Mouse (Mus musculus) megakaryocyte-erythroid progenitor cell, adult 5-6 weeks (primary cell): ENCODE results near the gene Eln. TPM values are rescaled to one million over a fixed set of nuclear protein-coding genes. Genes with fewer than 3 reads are reported as not detected.

ENCODE experiments used
- ATAC-seq: replicated peaks from 2 replicates; pipeline ENCODE4 v1.8.0; 2016; ENCODE audit warnings: mild to moderate bottlenecking, inconsistent platforms; ENCODE audit not compliant: severe bottlenecking, poor library complexity, low FRiP score, low TSS enrichment
- total RNA-seq, 2 experiments: library from RNA; stranded (forward) in 1 of 2; stranded (reverse) in 1 of 2; fragments of 200-1000, 215-1000 nt in 1 of 2; fragments of >200 nt in 1 of 2; fragmentation: Nextera tagmentation in 1 of 2; gene quantifications; 2 replicates each; pipeline ENCODE4 v1.2.3; 2014 to 2017

The Eln gene
- not detected in 2 replicates for total RNA-seq (2014; fragmentation: Nextera tagmentation)
- total RNA-seq (2017), result not detected in 2 replicates

DNA sequence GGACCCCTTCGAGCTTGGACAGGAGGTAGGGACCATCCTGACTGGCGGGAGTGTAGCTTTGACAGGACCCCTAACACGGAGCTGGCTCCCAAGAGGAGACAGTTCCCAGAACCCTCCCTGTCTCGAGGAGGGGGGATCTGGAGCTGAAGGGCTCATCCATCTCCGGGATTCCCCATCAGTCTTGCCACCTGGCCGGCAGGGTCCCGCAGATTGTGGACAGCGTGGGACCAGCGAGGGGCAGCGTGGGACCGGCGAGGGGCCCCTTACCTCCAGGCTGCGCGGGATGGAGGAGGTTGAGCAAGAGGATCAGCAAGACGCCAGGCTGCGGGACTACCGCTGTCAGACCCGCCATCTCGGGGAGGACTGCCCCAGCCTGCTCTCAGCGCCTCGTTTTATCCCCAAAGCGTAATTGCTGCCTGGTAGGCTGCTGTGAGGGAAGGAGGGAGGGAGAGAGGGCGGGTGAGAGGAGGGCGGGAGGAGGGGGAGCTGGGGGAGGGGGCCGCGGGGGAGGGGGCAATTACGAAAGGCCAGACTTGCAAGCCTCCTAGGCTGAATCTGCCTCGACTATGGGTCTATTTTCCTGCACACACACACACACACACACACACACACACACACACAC lies at the start of gene Eln:
TSS of gene Eln (minus strand) at position 434 of the 622 bp plus-strand sequence.
- no peak for ATAC-seq

DNA sequence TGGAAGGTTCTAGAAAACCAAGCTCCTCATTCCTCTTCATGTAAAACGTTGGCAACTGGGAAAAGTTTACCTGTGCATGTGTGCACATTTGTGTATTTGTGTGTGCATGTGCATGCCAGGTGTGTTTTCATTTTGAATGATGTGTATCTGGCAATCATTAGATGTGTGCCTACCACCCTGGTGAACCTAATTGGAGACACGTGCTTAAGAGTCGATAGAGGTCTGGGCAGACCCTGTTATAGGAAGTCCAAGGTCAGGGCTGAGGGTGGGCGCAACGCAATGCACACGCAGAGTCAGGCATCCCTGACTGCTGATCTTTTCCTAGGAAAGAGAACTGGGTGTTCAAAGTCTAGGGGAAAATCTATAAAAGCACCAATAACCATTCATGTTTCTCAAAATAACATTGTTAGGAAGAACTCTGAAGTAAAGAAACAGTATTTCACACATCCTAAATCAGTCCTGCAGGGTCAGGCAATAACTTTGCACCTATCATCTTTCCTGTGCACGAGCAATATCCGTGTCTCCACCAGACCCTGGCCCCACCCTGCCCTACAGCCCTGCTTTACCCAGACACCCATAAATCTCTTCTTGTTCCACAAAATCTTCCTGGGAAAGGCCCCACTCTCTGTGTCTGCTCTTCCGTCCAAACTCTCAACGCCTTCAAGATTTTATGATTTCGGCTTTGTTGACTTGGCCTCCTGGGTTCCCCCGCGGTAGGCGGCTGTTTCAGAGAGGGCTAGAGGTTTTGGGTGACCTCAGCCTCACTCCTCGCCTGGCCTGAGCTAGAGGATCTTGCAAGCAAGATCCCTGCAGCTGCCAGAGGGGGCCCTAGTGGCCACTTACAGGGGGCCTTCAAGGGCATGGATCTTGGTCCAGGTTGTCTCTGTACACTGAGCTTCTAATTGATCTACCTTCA lies 43.2 kb upstream of the Eln start:
- ATAC-seq, result no peak

DNA sequence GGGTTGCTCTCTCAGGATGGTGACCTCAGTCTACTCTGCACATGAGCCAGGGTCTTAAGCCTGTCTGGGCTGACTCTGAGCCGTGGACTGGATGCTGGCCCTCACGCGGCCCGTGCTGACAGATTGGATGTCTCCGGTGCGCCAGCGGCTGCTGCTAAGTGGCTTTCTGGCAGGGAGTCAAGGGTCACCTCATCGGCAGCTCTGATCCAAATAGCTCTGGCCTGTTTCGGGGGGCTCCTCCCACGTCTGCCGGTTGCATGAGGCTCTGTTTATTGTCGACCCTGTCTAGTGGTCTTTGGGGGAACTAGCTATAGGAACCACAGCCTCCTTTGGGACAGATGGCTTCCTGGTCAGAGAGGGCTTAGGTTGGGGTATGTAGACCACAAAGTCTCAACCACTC lies 41.1 kb upstream of the Eln start:
- no peak for ATAC-seq

DNA sequence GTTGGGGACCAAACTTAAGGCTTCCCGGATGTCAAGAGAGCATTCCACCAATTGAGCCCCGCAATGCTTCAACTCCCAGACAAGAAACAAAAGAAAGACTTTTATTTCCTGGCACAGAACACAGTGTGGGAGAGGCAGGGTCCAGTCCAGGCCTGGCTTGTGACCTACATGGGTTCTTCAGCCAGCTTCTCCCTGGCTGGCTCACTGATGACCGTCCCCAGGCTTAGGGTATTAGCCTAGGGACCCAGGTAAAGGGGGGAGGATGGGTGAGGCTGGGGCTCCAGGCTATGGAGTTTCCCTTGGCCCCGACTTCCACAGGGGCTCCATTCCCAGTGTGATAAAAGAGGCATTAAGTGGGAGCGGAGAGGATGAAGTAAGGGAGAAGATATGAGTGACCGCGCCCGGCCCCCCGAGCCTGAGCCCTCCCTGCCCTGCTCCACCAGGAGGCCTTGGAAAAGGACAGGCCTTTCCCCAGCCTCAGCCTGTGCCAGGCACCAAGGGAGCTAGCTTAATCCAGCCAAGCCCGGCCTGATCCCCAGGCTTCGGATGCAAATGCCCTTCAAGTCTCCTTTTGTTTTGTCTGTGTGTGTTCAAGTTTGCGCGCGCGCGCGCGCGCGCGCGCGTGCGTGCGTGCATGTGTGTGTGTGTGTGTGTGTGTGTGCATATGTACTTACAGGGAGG lies 38.7 kb upstream of the Eln start:
- ATAC-seq, result no peak

DNA sequence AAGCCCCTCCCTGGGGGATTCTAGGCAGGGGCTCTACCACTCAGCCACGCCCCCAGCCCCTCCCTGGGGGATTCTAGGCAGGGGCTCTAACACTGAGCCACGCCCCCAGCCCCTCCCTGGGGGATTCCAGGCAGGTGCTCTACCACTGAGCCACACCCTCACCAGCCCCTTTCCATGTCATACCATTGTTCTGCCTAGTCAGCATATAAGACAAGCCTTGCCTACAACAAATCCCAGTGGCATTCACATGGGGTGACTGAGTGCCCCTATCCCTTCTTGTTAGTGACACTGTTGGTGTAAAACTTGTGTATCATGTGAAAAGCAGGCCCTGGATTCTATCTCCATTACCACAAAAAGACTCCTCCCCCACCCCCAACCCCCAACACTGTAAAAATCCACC lies 36.7 kb upstream of the Eln start:
- ATAC-seq, result no peak

DNA sequence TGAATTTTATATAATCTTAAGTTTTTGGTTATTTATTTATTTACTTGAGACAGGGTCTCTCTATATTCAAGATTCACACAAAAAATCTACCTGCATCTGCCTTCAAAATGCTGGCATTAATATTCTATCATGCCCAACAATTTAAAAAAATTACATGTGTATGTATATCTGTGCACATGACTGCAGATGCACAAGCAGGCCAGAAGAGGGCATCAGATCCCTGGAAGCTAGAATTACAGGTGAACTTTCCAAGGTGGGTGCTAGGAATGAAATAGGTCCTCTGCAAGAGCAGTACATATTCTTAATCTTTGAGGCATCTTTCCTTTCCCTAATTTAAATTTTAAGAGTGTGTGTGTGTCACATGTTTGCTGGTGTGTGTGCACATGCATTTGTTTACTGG lies 33.8 kb upstream of the Eln start:
- no peak for ATAC-seq

DNA sequence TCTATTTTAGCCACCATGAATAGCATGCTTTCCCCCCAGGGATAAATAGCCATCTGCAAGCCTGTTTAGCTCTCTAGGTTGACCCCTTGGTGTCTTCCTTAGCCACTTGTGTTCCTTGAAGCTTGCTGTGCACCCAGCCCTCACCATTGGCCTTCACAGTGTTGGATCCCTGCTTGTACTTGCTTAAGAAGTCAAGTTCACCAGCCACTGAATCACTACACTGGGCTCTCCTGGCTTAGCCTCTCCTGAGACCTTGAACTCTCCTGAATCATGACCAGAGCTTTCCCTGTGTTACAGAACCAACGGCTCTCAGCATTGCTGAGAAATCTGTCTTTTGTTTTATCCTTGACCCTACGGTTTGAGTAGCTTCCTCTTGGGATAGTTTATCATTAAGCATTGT lies 33.0 kb upstream of the Eln start:
- ATAC-seq, result no peak

DNA sequence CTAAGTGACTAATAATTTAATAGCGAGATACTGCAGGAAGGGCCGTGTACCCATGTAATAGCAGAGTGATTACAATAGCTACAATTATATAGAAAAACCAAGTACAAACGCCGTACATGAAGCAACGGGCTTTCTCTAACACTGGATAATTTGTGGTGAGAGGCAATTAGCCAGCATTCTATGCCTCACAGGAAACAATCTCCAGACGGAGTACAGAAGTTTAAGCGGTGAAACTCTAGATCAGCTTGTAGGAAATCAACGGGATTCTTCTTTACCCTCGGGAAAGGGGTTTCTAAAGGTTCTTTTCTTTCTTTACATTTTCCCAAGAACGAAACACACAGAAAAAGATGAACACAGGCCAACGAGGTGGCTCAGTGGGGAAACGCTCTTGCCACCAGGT lies 29.4 kb upstream of the Eln start:
- no peak for ATAC-seq

DNA sequence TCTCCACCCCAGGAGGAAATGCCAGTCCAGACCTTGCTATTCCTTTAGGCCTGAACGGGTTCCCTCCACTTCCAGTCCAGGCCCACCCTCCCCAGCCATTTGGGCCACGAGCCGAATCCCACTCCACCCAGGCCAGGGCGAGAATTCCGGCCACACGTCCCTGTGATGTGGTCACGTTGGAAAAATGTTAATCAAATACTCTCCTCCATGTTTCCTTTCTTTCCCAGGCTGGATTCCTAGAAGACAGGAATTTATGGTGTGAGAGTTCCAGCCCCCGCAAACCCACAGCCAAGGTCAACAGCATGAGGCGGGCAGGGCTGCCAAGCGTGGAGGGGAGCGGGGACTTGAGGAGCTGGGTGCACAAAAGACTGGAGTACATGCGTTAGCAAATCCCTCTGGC lies 25.4 kb upstream of the Eln start:
- no peak for ATAC-seq

DNA sequence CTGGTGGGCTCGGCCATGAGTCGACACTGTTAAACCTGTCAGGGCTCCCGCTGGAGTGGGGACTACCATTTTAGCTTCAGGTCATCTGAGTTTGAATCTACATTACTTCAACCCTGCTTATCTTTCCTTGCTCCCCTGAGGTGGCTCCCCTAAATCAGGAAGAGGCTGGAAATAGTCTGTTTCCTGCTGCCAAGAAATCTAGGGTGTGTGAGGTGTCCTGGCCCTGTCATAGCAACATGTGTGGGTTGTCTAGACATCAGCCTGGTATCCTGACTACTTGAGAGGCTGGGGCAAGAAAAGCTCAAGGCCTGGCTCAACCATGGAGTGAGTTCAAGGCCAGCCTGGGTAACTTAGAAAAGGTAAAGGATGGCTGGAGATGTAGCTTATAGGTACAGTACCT lies 24.6 kb upstream of the Eln start:
- ATAC-seq, result no peak

DNA sequence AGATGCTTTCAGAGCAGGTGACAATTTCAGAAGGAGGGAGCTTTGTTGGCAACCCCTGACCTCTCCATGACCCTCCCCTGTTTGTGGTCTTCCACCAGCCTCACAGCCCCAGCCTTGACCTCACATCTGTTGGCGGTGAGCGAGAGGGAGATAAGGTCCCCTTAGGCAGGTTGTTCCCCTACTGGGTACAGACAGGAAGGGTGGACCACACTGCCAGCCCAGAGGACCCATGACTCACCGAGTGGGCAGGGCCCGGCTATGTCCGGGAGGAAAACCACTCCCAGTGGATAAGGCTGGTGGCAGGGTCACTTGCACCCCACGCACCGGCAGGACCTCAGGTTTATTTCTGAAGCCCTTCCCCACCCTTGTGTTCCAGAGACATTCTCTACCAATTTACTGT lies 22.1 kb upstream of the Eln start:
- ATAC-seq, result no peak

DNA sequence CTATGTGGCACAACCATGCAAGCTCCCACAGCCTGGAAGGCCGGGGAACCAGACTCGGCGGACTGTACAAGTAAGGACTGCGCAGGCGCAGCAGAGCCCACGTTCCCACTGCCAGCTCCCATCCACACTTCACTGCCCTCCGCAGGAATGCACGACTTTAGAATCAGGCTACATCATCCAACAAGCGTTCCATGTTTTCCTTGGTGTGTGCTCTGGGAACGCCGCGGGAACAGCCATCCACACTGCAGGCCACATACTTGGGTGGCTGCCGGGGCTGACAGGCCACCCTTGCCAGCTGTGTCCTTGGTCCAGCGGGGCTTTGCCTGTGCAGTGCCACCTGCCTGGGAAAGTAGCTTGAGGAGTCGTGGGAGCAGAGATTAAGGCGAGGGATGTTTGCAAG lies 18.3 kb upstream of the Eln start:
- ATAC-seq, result no peak

DNA sequence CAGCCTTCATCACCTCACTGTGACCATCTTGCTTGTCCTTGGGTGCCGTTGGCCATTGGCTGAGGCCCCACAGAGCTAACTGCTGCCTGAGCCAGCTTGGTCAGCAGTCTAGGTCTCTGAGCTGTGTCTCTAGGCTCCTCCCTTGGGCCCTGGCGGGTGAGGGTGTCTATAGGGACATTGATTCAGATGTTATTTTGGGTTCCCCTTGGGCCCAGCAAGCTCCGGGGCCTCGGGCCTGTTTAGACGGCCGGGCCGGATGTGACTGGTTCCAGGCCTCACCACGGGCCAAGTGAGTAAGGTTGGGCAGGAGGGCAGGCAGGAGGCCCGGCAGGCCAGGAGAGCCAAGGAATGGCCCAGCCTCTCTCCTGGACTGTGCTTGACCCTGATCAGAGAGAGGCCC lies 16.2 kb upstream of the Eln start:
- ATAC-seq, result no peak

DNA sequence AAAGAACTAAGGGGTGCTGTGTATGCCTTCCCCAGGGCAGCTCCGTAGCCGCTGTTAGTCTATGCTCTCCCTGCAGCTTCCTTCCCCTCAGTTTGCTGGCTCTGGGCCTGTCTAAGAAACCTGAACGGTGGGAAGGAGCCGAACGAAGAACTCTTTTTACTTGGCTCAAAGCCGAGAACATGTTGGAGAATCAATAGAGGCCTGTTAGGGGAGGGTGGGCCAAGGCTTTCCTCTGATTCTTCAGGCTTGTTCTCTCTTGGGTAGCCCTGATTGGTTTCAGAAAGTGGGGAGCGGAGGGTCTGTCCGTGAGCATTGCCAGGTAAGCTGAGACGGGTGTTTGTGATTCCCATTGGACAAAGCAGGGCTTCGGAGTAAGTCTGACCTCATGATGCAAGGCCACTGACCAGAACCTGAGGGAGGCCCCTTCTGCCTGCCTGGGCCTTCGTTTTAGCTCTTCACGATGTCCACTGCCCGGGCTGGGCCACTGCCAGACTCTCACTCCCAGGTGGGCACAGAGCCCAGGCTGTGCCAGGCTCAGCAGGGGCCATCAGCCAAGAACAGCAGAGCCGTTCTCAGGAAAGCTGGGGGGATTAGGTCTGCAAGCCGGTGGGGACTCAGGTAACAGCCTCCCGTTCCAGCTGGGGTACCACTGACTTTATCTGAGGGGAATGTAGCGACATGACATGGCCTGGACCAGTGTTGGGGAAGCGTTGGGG lies 14.4 kb upstream of the Eln start:
- ATAC-seq, result no peak

DNA sequence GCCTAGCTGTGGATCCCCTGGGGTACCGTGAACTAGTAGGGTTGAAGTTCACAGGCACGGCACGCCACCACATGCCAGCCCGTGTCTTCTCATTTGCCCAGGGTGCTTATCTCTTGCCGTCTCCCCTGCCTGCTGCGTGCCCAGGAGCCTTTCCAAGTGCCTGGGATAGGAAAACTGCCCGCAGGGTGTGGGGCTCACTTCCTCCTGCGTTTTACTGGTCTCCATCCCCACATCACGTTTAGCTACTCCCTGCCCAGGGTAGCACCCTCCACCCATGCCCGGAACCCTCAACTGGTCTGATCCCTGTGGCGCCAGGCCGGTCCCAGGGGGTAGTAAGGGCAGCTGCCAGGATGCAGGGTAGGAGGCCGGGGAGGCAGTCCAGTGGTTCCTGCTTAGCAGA lies 8.9 kb upstream of the Eln start:
- ATAC-seq, result no peak

DNA sequence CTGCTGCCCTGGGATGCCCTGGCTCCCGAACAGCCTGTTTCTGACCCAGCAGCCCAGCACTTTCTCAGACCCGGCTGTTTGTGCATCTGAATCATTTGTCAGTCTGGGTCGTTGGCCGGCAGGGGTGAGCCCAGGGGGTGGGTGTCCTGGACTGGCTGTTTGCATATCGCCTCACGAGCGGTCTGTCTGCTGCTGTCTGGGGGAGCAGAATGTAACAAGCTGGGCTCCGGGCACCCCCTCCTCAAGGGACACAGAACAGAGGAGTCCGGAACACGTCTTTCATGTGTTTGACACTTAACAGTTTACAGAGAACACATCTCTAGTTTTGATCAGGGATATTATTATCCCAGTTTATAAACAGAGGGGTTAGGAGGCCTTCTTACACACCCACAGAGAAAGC lies 7.0 kb upstream of the Eln start:
- ATAC-seq, result no peak

DNA sequence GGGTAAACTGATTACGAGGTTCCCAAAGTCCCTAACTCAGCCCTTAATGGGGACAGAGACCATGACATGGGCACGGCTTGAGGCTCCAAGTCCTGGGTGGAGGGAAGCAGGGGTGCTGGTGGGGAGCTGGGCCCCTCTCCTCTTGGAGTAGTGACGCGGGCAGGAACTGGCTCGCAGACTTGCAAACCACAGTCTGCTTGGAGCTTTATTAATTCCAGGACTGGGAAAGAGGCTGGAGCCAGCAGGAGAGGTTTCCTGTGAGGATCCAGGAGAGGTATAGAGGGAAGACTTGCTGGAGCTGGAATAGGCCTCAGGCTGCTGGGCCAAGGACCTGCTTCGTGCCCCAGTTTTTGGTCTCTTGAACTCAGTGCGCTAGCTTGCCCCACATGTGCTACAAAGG lies 3.3 kb upstream of the Eln start:
- ATAC-seq, result no peak

DNA sequence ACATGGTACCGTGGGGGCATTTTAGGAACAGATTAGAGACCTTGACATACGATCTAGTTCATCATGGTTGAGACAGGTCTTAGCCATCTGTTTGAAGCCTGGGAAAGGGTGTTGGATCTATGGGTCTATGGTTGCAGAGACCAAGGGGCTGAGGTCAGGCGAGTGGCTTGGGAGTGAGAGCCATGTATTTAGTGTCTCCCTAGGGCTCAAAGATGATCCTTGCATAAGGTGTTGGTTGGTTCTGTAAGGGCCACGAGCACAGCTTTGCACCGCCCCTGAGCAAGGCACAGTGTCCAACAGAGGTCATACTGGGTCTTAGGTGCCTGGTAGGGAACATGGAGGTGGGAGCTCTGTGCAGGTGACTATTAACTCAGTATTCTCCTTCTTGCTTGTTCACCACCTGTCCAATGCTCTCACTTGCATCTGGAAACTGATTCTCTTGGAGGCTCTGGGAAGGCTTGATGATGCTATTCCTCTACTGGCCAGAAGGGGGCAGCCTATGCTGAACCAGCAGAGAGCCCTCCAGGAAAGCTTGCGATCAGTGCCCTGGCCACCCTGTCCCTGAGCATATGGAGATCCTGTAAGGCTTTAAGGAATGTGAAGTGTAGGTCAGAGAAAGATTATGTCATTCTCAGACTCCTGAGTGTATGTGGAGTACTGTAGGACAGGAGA lies 960 bp upstream of the Eln start:
- ATAC-seq, result peak; percentile 66; the same call in 1 of the 2 replicates

DNA sequence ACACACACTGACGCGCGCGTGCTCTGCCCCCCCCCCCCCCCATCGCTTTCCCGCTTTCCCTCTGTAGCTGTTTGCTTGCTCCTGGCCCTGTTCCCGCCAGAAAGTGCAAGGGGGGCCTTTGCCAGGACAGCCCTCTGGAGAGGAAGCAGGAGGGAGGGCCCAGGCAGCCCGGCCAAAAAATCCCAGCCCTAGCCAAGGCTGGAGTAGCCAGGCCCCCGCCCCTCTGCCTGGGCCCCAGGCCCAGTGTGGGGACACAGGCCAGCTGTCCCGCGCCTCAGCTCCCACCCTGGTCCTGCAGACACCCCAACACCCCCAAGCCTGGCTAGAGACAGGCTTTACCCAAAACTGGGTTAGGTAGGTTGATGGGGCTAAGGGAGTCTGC lies 380 bp upstream of the Eln start:
- ATAC-seq, result no peak
